Mouse (Mus musculus): ENCODE measurements around the gene 5730522E02Rik.
"Not testable (repeated sequence)": the region's sequence is repeated elsewhere in the genome, so short reads cannot be mapped to it uniquely, and the experiment has no call there.

- TF ChIP-seq ETS1 (IDR thresholded peaks at IDR 0.05; ENCODE audit: low read depth, low read length); MEF2A (IDR thresholded peaks at IDR 0.05; ENCODE audit: extremely low read depth, insufficient replicate concordance, low read depth, low read length, poor library complexity, severe bottlenecking): not testable (repeated sequence)
Measured at GRCm38 (mm10) chr11:26213643-26214042, 3.1 kb upstream of the 5730522E02Rik start.

Data from MEL (cell line).